Mouse (Mus musculus): ENCODE measurements around the gene Rsph3b. TPM values are rescaled to one million over a fixed set of nuclear protein-coding genes. Genes with fewer than 3 reads are reported as not detected.

The Rsph3b gene
- total and polyA plus RNA-seq, 3 experiments = 6.8 to 14.7 TPM; not detected in 1

DNA sequence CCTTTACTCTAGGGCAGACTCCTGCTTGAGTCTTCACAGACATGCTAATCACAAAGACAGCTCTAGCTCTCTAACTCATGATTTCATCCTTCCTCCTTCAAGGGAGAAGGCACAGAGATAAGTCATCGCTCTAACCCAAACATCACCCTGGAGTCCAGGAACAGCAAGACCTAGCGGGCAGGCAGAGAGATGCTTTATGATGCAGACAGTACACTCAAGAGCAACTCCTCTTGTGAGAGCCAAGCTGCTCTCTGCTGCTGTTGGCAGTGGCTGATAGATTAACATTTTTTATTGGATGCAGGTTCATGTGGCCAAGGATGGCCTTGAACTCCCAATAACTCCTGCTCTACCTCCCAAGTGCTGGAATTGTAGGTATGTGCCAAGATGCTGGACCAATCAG lies 77.1 kb downstream of the Rsph3b start:
- H3K36me3 ChIP-seq (ENCODE audit: control insufficient read depth in 1 of 2, insufficient read depth in 2 of 2, low read length in 2 of 2) = no peaks in the 10 kb centered on the region
- no peak for TF ChIP-seq USF2 (IDR thresholded peaks at IDR 0.05; ENCODE audit: borderline replicate concordance in 1 of 2, insufficient read depth in 1 of 2, low read depth in 1 of 2, low read length in 2 of 2)
- TF ChIP-seq MYB (IDR thresholded peaks at IDR 0.05; ENCODE audit: low read depth, low read length) = no peak
- TF ChIP-seq HCFC1 (IDR thresholded peaks at IDR 0.05; ENCODE audit: low read depth, low read length) = no peak
- TF ChIP-seq EP300 (IDR thresholded peaks at IDR 0.05; ENCODE audit: low read depth in 1 of 2, low read length in 2 of 2) = no peak
- TF ChIP-seq ETS1 (IDR thresholded peaks at IDR 0.05; ENCODE audit: low read depth, low read length) = no peak
- TF ChIP-seq MAX (IDR thresholded peaks at IDR 0.05; ENCODE audit: low read length) = no peak
- TF ChIP-seq MXI1 (IDR thresholded peaks at IDR 0.05; ENCODE audit: low read depth, low read length) = no peak
- no peak overlapping the region for H3K9ac ChIP-seq (ENCODE audit: control insufficient read depth, low read depth, low read length, poor library complexity, severe bottlenecking)
- H3K4me1 ChIP-seq (ENCODE audit: control insufficient read depth in 1 of 2, insufficient read depth in 2 of 2, low read length in 2 of 2) = no peaks in the 10 kb centered on the region
- no peak overlapping the region for H3K4me3 ChIP-seq (ENCODE audit: control insufficient read depth in 1 of 2, insufficient read depth in 1 of 2, low read depth in 2 of 2, low read length in 2 of 2)
- H3K9me3 ChIP-seq (replicated peaks; ENCODE audit: insufficient read depth, low read length) = no peaks in the 10 kb centered on the region
- no peaks in the 10 kb centered on the region for H3K79me2 ChIP-seq (ENCODE audit: control insufficient read depth, insufficient read depth, low read length, poor library complexity)
- H3K27me3 ChIP-seq (ENCODE audit: control insufficient read depth in 1 of 2, insufficient read depth in 2 of 2, low read length in 2 of 2) = no peaks in the 10 kb centered on the region
- DNase-seq (ENCODE audit: low read depth, low spot score) = no peak
- H3K27ac ChIP-seq (ENCODE audit: control insufficient read depth, low read depth, low read length) = no peak overlapping the region

DNA sequence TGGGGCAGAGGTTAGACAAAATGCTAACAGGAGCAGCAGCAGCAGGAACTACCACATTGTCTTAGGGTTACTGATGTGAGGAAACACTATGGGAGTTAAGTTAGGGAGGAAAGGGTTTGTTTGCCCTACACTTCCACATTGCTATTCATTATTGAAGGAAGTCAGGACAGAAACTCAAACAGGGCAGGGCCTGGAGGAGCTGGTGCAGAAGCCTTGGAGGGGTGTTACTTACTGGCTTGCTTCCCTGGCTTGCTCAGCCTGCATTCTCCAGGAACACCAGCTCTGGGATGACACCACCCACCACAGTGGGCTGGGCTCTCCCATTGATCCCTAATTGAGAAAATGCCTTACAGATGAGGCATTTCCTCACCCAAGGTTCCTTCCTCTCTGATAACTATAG lies 79.7 kb downstream of the Rsph3b start:
- H3K36me3 ChIP-seq (ENCODE audit: control insufficient read depth in 1 of 2, insufficient read depth in 2 of 2, low read length in 2 of 2) = no peaks in the 10 kb centered on the region
- H3K27me3 ChIP-seq (ENCODE audit: control insufficient read depth in 1 of 2, insufficient read depth in 2 of 2, low read length in 2 of 2) = no peaks in the 10 kb centered on the region
- no peak overlapping the region for H3K27ac ChIP-seq (ENCODE audit: control insufficient read depth, low read depth, low read length)
- TF ChIP-seq RAD21 (IDR thresholded peaks at IDR 0.05; ENCODE audit: low read depth, low read length) (no peak), MAX (IDR thresholded peaks at IDR 0.05; ENCODE audit: low read length) (no peak), TBP (IDR thresholded peaks at IDR 0.05; ENCODE audit: low read depth, low read length) (no peak), ZC3H11A (IDR thresholded peaks at IDR 0.05; ENCODE audit: low read depth, low read length) (no peak), CHD2 (IDR thresholded peaks at IDR 0.05; ENCODE audit: low read length) (no peak), CTCF (IDR thresholded peaks at IDR 0.05 in 2 of 3, conservative IDR thresholded peaks at IDR 0.05 in 1 of 3; ENCODE audit: control insufficient read depth in 1 of 3, insufficient read depth in 1 of 3, low read depth in 2 of 3, low read length in 3 of 3, poor library complexity in 1 of 3, severe bottlenecking in 1 of 3) (no peak), EP300 (IDR thresholded peaks at IDR 0.05; ENCODE audit: low read depth in 1 of 2, low read length in 2 of 2) (no peak), MEF2A (IDR thresholded peaks at IDR 0.05; ENCODE audit: extremely low read depth, insufficient replicate concordance, low read depth, low read length, poor library complexity, severe bottlenecking) (no peak), ELF1 (IDR thresholded peaks at IDR 0.05; ENCODE audit: low read depth, low read length) (no peak), NRF1 (IDR thresholded peaks at IDR 0.05; ENCODE audit: insufficient read depth, low read depth, low read length, poor library complexity, severe bottlenecking) (no peak), USF1 (IDR thresholded peaks at IDR 0.05; ENCODE audit: low read depth, low read length) (no peak), MAFK (IDR thresholded peaks at IDR 0.05; ENCODE audit: borderline replicate concordance, low read depth, low read length) (no peak), GATA1 (IDR thresholded peaks at IDR 0.05; ENCODE audit: low read depth, low read length) (no peak), E2F4 (IDR thresholded peaks at IDR 0.05; ENCODE audit: borderline replicate concordance, low read depth, low read length) (no peak), UBTF (IDR thresholded peaks at IDR 0.05; ENCODE audit: borderline replicate concordance, insufficient read depth, low read depth, low read length) (no peak), BHLHE40 (IDR thresholded peaks at IDR 0.05; ENCODE audit: borderline replicate concordance, low read depth, low read length) (no peak), RCOR1 (IDR thresholded peaks at IDR 0.05; ENCODE audit: low read depth, low read length) (no peak), ZMIZ1 (IDR thresholded peaks at IDR 0.05; ENCODE audit: low read depth, low read length) (no peak)
- H3K79me2 ChIP-seq (ENCODE audit: control insufficient read depth, insufficient read depth, low read length, poor library complexity) = no peaks in the 10 kb centered on the region
- H3K4me1 ChIP-seq (ENCODE audit: control insufficient read depth in 1 of 2, insufficient read depth in 2 of 2, low read length in 2 of 2) = no peaks in the 10 kb centered on the region; a peak in 1 of 4 replicates
- no peak overlapping the region for H3K9ac ChIP-seq (ENCODE audit: control insufficient read depth, low read depth, low read length, poor library complexity, severe bottlenecking)
- DNase-seq (ENCODE audit: low read depth, low spot score) = no peak
- H3K9me3 ChIP-seq (replicated peaks; ENCODE audit: insufficient read depth, low read length) = no peaks in the 10 kb centered on the region
- H3K4me3 ChIP-seq (ENCODE audit: control insufficient read depth in 1 of 2, insufficient read depth in 1 of 2, low read depth in 2 of 2, low read length in 2 of 2) = no peak overlapping the region
